Mouse (Mus musculus) testis, adult 2 months (tissue): Measurements from ENCODE around the gene Cd200r4. TPM values are rescaled to one million over a fixed set of nuclear protein-coding genes. Genes with fewer than 3 reads are reported as not detected.
"Not testable (repeated sequence)": the region's sequence is repeated elsewhere in the genome, so short reads cannot be mapped to it uniquely, and the experiment has no call there.

Source experiments
- H3K27ac ChIP-seq: fragments of 200-500 bp; 2 replicates; pipeline ENCODE4 v1.5.1; 2012; ENCODE audit warnings: low read depth, low read length; ENCODE audit not compliant: control insufficient read depth, insufficient read depth
- H3K27me3 ChIP-seq: fragments of 200-500 bp; 2 replicates; pipeline ENCODE4 v1.6.1; 2012; ENCODE audit warnings: mild to moderate bottlenecking, low read length, moderate library complexity; ENCODE audit not compliant: control insufficient read depth, insufficient read depth
- H3K36me3 ChIP-seq: fragments of 200-500 bp; 2 replicates; pipeline ENCODE4 v1.6.1; 2012; ENCODE audit warnings: mild to moderate bottlenecking, low read length; ENCODE audit not compliant: control insufficient read depth, insufficient read depth
- H3K4me1 ChIP-seq: fragments of 200-500 bp; 2 replicates; pipeline ENCODE4 v1.6.1; 2012; ENCODE audit warnings: low read length; ENCODE audit not compliant: control insufficient read depth, insufficient read depth
- H3K4me3 ChIP-seq: fragments of 200-500 bp; 2 replicates; pipeline ENCODE4 v1.5.1; 2012; ENCODE audit warnings: low read depth, mild to moderate bottlenecking, low read length, moderate library complexity, mixed read lengths; ENCODE audit not compliant: control insufficient read depth
- CTCF ChIP-seq: fragments of 200-500 bp; IDR thresholded peaks from 2 replicates; pipeline ENCODE4 v1.5.1; 2012; ENCODE audit warnings: low read depth, mild to moderate bottlenecking, inconsistent platforms, low read length, moderate library complexity; ENCODE audit not compliant: control insufficient read depth, insufficient read depth, insufficient replicate concordance
- POLR2A ChIP-seq: fragments of 200-500 bp; IDR thresholded peaks from 2 replicates; pipeline ENCODE4 v1.6.1; 2012; ENCODE audit warnings: low read depth, mild to moderate bottlenecking, inconsistent platforms, low read length, moderate library complexity; ENCODE audit not compliant: control insufficient read depth
- polyA plus RNA-seq: library from polyadenylated mRNA; depleted of rRNA; stranded (reverse); fragments of >200 nt; gene quantifications from 2 replicates; pipeline ENCODE4 v1.2.3, GENCODE M21; 2012

Gene Cd200r4
- polyA plus RNA-seq, 1 experiment = not detected

- Histone ChIP-seq H3K27ac (no peak overlapping the region), H3K36me3 (no peaks in the 10 kb centered on the region), H3K27me3 (no peaks in the 10 kb centered on the region), H3K4me1 (no peaks in the 10 kb centered on the region), H3K4me3 (no peak overlapping the region)
- no peak for TF ChIP-seq CTCF
- no peak for TF ChIP-seq POLR2A
Observed at GRCm38 (mm10) chr16:44812468-44813065, 1.0 kb downstream of the Cd200r4 start.

GRCm38 (mm10) chr16:44818010-44818409, 6.5 kb downstream of the Cd200r4 start:
- Histone ChIP-seq H3K4me3 (no peak overlapping the region), H3K4me1 (no peaks in the 10 kb centered on the region), H3K27me3 (no peaks in the 10 kb centered on the region), H3K27ac (no peak overlapping the region), H3K36me3 (no peaks in the 10 kb centered on the region)
- TF ChIP-seq POLR2A (no peak), CTCF (no peak)

GRCm38 (mm10) chr16:44820545-44820944, 9.0 kb downstream of the Cd200r4 start:
- no peaks in the 10 kb centered on the region for H3K27me3 ChIP-seq
- no peak overlapping the region for H3K27ac ChIP-seq
- H3K4me1 ChIP-seq = no peaks in the 10 kb centered on the region
- no peak overlapping the region for H3K4me3 ChIP-seq
- no peak for TF ChIP-seq CTCF
- TF ChIP-seq POLR2A = no peak
- H3K36me3 ChIP-seq = no peaks in the 10 kb centered on the region

GRCm38 (mm10) chr16:44832286-44832685, 20.8 kb downstream of the Cd200r4 start:
- H3K36me3 ChIP-seq = no peaks in the 10 kb centered on the region
- H3K27ac ChIP-seq = no peak overlapping the region
- H3K4me3 ChIP-seq = no peak overlapping the region
- no peaks in the 10 kb centered on the region for H3K4me1 ChIP-seq
- no peaks in the 10 kb centered on the region for H3K27me3 ChIP-seq
- no peak for TF ChIP-seq POLR2A
- no peak for TF ChIP-seq CTCF

GRCm38 (mm10) chr16:44833189-44833588, 21.7 kb downstream of the Cd200r4 start:
- not testable (repeated sequence) for H3K4me1 ChIP-seq, H3K36me3 ChIP-seq, H3K27ac ChIP-seq, H3K27me3 ChIP-seq, H3K4me3 ChIP-seq

GRCm38 (mm10) chr16:44866797-44867196, 55.3 kb downstream of the Cd200r4 start, which contains the start of gene Cd200r2:
Cd200r2 (plus strand) TSS chr16:44867097.
- no peak within 1 kb of the TSS for H3K4me3 ChIP-seq
- H3K27me3 ChIP-seq = no peaks in the 10 kb centered on the region
- no peak within 1 kb of the TSS for H3K27ac ChIP-seq
- no peaks in the 10 kb centered on the region for H3K4me1 ChIP-seq
- H3K36me3 ChIP-seq = no peaks in the 10 kb centered on the region
- no peak for TF ChIP-seq CTCF
- no peak for TF ChIP-seq POLR2A

- TF ChIP-seq CTCF (no peak), POLR2A (no peak)
- Histone ChIP-seq H3K27me3 (no peaks in the 10 kb centered on the region), H3K36me3 (no peaks in the 10 kb centered on the region), H3K4me3 (no peak overlapping the region), H3K4me1 (no peaks in the 10 kb centered on the region), H3K27ac (no peak overlapping the region)
Observed at GRCm38 (mm10) chr16:44875178-44875577, 63.6 kb downstream of the Cd200r4 start.

- H3K4me1 ChIP-seq = no peaks in the 10 kb centered on the region
- H3K4me3 ChIP-seq = no peak overlapping the region
- no peak overlapping the region for H3K27ac ChIP-seq
- no peaks in the 10 kb centered on the region for H3K36me3 ChIP-seq
- H3K27me3 ChIP-seq = no peaks in the 10 kb centered on the region
- TF ChIP-seq CTCF (no peak), POLR2A (no peak)
Observed at GRCm38 (mm10) chr16:44876625-44877024, 65.1 kb downstream of the Cd200r4 start.
